Mouse (Mus musculus) stomach, postnatal 0 days (tissue): Measurements from ENCODE around the gene Dapk3. TPM values are rescaled to one million over a fixed set of nuclear protein-coding genes. Genes with fewer than 3 reads are reported as not detected.

Source experiments
- ATAC-seq: fragments of 200-750 bp; cut with Nextera tagmentation; 2 replicates; pipeline ENCODE4 v1.8.0; 2017; ENCODE audit not compliant: low FRiP score, low TSS enrichment
- DNase-seq: peaks from one replicate; pipeline ENCODE4 v3.0.0-alpha.2; 2016; ENCODE audit warnings: low spot score
- H3K27ac ChIP-seq: fragments of 300-500 bp; sonication (generic); replicated peaks from 2 replicates; pipeline ENCODE4 v1.5.1; 2014; ENCODE audit warnings: mild to moderate bottlenecking, control low read depth
- H3K27me3 ChIP-seq: fragments of 300-500 bp; sonication (generic); 2 replicates; pipeline ENCODE4 v1.6.1; 2014; ENCODE audit warnings: low read length; ENCODE audit not compliant: control insufficient read depth, insufficient read depth
- H3K36me3 ChIP-seq: fragments of 300-500 bp; sonication (generic); 2 replicates; pipeline ENCODE4 v1.6.1; 2014; ENCODE audit warnings: low read length, mixed read lengths; ENCODE audit not compliant: control insufficient read depth, insufficient read depth
- H3K4me1 ChIP-seq: fragments of 300-500 bp; sonication (generic); replicated peaks from 2 replicates; pipeline ENCODE4 v1.6.1; 2014; ENCODE audit warnings: antibody characterized with exemption; ENCODE audit not compliant: control insufficient read depth, insufficient read depth
- H3K4me2 ChIP-seq: fragments of 300-500 bp; sonication (generic); replicated peaks from 2 replicates; pipeline ENCODE4 v1.6.1; 2014; ENCODE audit warnings: low read depth, mild to moderate bottlenecking, control low read depth, moderate library complexity
- H3K4me3 ChIP-seq: fragments of 300-500 bp; sonication (generic); 2 replicates; pipeline ENCODE4 v1.5.1; 2014; ENCODE audit warnings: low read depth, low read length, control low read depth
- H3K9ac ChIP-seq: fragments of 300-500 bp; sonication (generic); 2 replicates; pipeline ENCODE4 v1.6.1; 2014; ENCODE audit warnings: mild to moderate bottlenecking, low read length, control low read depth, mixed read lengths
- H3K9me3 ChIP-seq: fragments of 300-500 bp; sonication (generic); 2 replicates; pipeline ENCODE4 v1.6.1; 2016; ENCODE audit warnings: low read length; ENCODE audit not compliant: control insufficient read depth
- CTCF ChIP-seq: IDR thresholded peaks from 2 replicates; pipeline ENCODE4 v1.5.1; 2016; ENCODE audit warnings: antibody characterized with exemption, low read depth, mild to moderate bottlenecking, moderate library complexity
- EP300 ChIP-seq: optimal IDR thresholded peaks from 2 replicates; pipeline ENCODE3; 2016; ENCODE audit warnings: antibody characterized with exemption
- WGBS: fragments of 180-500 bp; shearing (Covaris S2); extraction: QIAGEN DNeasy Blood & Tissue Kit; methylation state at CpG from one replicate; pipeline ENCODE4 v1.1.7; 2014; 5-methylcytosine and 5-hydroxymethylcytosine counted together
- polyA plus RNA-seq: library from polyadenylated mRNA; unstranded; fragments of >200 nt; fragmentation: Nextera tagmentation; extraction: Ambion mirVana; gene quantifications from 2 replicates; pipeline ENCODE4 v1.2.1, GENCODE M21; 2015

Dapk3 gene
- polyA plus RNA-seq, 1 experiment from 2014 or later = 44.6 TPM

DNA sequence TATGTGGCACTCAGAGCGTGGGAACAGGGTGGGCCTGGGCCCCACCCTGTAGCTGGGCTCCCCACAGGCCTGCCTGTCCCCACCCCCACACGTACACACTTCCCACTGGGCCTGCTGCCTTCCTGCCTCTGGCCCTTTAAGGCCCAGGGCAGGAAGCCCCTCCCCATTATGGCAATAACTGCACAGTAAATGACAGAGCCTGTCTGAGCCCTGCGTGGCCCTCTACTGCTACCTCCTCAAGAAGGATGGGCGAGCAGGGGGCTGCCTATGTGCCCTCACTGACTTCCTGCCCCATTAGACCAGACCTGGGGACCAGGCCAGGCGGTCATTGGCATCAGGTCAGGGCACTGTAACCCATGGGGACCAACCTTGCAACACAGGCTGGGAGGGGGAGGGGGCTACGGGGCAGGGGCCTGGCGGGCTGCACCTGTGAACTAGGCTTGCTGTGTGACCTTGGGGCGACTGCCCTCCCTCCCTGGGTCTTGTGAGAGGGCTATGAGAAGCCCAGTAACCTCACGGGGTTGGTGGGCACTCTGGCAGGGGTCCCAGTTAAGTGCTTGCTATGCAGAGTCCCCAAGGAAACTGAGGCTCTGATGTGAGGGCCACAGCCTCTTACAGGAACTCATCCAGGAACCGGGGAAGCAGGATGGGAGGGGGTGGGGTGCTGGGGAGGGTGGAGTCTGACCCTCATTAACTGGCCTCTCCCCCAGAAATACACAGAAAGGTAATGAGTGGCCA is 41.9 kb upstream of the Dapk3 start:
- H3K27ac ChIP-seq = peak overlapping the region; percentile 96
- 33% methylated on average over 10 of the region's 10 CpGs for whole genome bisulfite sequencing
- H3K4me2 ChIP-seq = peak overlapping the region; percentile 91
- ATAC-seq (no peak), DNase-seq (peak; percentile 63)
- peaks cover 9% of the 10 kb centered on the region for H3K4me1 ChIP-seq
- no peaks in the 10 kb centered on the region for H3K9me3 ChIP-seq
- H3K9ac ChIP-seq = peak overlapping the region; percentile 87
- TF ChIP-seq EP300 = no peak
- TF ChIP-seq CTCF = no peak
- peak overlapping the region; percentile 98 for H3K4me3 ChIP-seq
- peaks cover 16% of the 10 kb centered on the region for H3K36me3 ChIP-seq
- no peaks in the 10 kb centered on the region for H3K27me3 ChIP-seq

DNA sequence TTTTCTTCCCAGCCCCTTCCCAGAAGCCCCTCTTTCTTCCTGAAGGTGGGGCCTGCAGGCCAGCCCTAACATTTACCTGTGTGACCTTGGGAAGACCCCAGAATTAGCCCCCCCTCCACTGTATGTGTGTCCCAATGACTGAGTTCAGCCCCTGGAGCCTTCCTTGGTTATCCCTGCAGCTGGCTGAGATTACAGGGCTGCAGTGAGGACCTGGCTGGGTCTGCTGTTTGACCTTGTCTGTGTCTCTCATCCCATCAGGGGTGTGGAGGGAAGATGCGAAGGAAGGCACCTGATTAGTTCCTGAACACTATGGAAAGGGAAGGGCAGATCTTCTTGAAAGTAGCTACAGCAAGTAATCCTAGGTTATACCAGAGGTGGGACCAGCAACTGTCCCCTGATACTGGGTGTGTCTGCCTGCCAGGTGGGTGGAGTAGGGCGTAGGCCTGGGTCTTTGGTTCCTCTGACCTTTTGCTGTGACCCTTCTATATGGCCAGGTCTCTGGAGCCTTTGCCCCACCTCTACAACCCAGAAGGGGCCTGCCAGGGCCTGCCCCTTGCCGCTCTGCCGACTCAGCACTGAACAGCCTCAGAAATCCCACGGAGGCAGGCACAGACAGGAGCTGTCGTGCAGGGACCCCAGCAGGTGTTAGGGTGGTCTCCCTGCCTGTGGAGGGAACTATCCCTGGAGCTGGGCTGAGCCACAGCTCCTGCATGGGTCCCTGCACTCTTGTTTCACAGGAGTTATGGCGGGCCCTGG is 41.2 kb upstream of the Dapk3 start:
- DNase-seq (no peak), ATAC-seq (no peak)
- Histone ChIP-seq H3K27ac (peak overlapping the region; percentile 96), H3K4me1 (peaks cover 9% of the 10 kb centered on the region), H3K4me3 (0 out of 2 replicates have a peak overlapping the region, but pooled peaks have one; percentile 13), H3K27me3 (no peaks in the 10 kb centered on the region), H3K36me3 (peaks cover 18% of the 10 kb centered on the region), H3K4me2 (peak overlapping the region; percentile 91), H3K9ac (peak overlapping the region; percentile 87), H3K9me3 (no peaks in the 10 kb centered on the region)
- no peak for TF ChIP-seq EP300
- no peak for TF ChIP-seq CTCF
- WGBS = 58% methylated on average over 7 of the region's 7 CpGs

DNA sequence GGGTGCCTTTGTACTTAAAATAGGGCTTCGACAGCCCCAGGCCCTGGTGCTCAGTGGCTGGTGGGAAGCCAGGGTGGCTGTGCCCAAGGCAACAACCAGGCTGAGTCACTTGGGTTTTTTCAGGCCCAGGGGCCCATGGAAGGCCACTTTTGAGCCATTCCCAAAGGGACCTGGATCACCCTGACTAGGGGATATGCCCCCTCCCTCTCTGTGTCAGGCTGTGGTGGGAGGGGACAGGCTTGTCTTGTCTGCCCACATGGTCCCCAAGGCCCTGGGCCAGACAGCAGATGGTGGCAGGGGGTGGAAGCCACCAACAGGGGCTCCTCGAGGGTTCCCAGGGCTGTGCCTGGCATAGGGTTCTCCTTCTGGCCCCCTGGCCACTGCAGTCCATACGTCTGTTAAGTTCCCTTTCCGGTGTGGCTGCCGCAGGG is 40.2 kb upstream of the Dapk3 start:
- ATAC-seq = no peak
- peaks cover 18% of the 10 kb centered on the region for H3K36me3 ChIP-seq
- H3K4me1 ChIP-seq = peaks cover 9% of the 10 kb centered on the region
- H3K4me3 ChIP-seq = no peak overlapping the region
- WGBS = 63% methylated on average over 5 of the region's 5 CpGs
- H3K4me2 ChIP-seq = peak overlapping the region; percentile 91
- TF ChIP-seq EP300 = no peak
- TF ChIP-seq CTCF = no peak
- H3K27ac ChIP-seq = peak overlapping the region; percentile 96
- no peaks in the 10 kb centered on the region for H3K27me3 ChIP-seq
- no peak for DNase-seq
- no peaks in the 10 kb centered on the region for H3K9me3 ChIP-seq
- H3K9ac ChIP-seq = peak overlapping the region; percentile 87; the same call in 1 of the 2 replicates

DNA sequence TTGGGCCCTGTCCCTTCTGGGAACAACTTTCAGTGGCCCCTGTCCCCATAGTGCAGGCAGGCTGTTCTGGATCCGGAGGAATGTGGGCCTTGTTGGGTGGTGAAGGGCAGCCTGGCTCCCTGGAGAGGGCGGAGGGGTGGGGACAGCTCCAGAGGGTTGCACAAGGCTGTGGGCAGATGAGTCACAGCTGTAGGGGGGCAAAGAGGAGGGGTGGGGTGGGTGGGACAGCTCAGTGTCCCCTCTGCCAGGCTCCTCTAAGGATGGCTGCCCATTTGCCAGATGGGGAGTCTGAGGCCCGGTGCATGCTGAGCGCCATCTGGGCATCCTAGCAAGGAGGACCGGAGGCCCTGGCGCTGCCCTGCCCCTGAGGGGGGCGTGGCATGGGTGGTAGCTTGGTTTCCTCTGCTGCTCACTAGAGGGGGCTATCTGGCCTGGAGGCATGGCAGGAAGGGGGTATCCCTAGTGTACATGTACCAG is 39.6 kb upstream of the Dapk3 start:
- DNase-seq (peak; percentile 59), ATAC-seq (no peak)
- WGBS = 76% methylated on average over 7 of the region's 7 CpGs
- Histone ChIP-seq H3K4me2 (no peak overlapping the region), H3K4me1 (peaks cover 9% of the 10 kb centered on the region), H3K9me3 (no peaks in the 10 kb centered on the region), H3K27ac (peak overlapping the region; percentile 96), H3K4me3 (no peak overlapping the region), H3K9ac (peak overlapping the region; percentile 87; the same call in 1 of the 2 replicates), H3K27me3 (no peaks in the 10 kb centered on the region), H3K36me3 (peaks cover 24% of the 10 kb centered on the region)
- TF ChIP-seq EP300 (no peak), CTCF (peak; percentile 22; the same call in 1 of the 2 replicates)

DNA sequence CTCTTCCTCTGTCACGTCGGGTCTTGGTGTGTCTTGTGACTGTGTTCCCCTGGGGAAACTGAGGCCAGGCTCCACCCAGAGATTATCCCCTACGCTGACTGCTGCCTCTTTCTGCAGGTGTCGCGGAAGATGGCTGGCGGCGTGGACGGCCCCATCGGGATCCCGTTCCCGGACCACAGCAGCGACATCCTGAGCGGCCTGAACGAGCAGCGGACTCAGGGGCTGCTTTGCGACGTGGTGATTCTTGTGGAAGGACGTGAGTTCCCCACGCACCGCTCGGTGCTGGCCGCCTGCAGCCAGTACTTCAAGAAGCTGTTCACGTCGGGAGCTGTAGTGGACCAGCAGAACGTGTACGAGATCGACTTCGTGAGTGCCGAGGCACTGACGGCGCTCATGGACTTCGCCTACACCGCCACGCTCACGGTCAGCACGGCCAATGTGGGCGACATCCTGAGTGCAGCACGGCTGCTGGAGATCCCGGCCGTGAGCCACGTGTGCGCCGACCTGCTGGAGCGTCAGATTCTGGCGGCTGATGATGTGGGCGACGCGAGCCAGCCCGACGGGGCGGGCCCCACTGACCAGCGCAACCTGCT is 38.9 kb upstream of the Dapk3 start:
- Histone ChIP-seq H3K9me3 (no peaks in the 10 kb centered on the region), H3K4me1 (peaks cover 9% of the 10 kb centered on the region), H3K4me2 (no peak overlapping the region), H3K27me3 (no peaks in the 10 kb centered on the region), H3K36me3 (peaks cover 31% of the 10 kb centered on the region), H3K27ac (0 out of 2 replicates have a peak overlapping the region, but pooled peaks have one; percentile 96), H3K4me3 (no peak overlapping the region), H3K9ac (no peak overlapping the region)
- no peak for TF ChIP-seq CTCF
- 94% methylated on average over 52 of the region's 52 CpGs for WGBS
- DNase-seq (no peak), ATAC-seq (no peak)
